Mouse (Mus musculus): ENCODE data around the gene Susd1. TPM values are rescaled to one million over a fixed set of nuclear protein-coding genes. Genes with fewer than 3 reads are reported as not detected.

The Susd1 gene
- polyA plus RNA-seq (2015; fragmentation: Nextera tagmentation; extraction: Ambion mirVana): 11.2 and 13.5 TPM in 2 replicates

DNA sequence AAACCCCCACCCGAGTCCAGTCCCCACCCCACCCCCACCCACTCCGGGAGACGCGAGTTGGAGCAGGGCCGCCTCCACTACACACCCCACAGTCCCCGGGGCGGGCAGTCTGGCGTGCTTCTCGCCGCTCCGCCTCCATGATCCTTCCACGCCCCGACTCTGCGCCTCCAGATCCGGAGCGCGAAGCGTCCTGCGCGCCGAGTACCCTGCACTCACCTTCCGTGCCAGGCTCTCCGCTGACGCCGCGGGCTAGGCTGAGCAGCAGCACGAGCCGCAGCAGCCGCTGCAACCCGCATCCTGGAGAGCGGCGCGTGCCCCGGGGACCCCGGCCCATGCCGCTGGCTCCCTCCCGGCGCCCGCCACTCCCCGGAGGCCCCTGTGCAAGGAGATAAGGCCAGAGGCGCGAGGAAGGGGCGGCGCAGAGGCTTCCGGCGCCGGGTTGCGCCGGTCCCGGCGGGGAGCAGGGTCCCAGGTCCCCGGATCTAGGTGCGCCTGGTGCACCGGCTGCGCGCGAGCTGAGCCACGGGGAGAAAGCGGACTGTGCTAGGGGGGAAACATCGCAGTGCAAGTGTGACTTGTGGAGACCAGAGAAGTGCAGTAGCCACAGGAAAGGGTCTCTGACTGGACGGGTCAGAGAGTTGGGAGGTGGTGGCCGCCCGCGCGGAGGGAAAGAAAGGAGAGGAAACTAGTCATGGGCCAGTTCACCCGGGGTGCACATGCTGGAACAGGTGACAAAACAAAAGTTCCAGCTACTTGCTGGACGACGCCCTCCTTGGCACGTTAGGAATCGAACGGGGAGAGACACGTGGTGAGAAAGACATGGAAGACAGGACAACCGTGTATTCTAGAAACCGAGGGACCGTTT lies at the start of gene Susd1:
Gene Susd1, minus strand, starts transcription at position 644 of the 865 bp plus-strand sequence.
- Histone ChIP-seq H3K4me3 (replicated peaks) (peak within 1 kb of the TSS; percentile 75), H3K27ac (peak within 1 kb of the TSS; percentile 90), H3K4me2 (peak within 1 kb of the TSS; percentile 98), H3K9ac (peak within 1 kb of the TSS; percentile 85), H3K36me3 (no peaks in the 10 kb centered on the region), H3K27me3 (no peaks in the 10 kb centered on the region), H3K4me1 (replicated peaks) (peaks cover 81% of the 10 kb centered on the region), H3K9me3 (replicated peaks) (no peaks in the 10 kb centered on the region)
- peak; percentile 75 for DNase-seq
- under 1% methylated on average over 75 of the region's 75 CpGs for WGBS (ENCODE audit: insufficient replicate concordance)
- peak; percentile 84 for ATAC-seq (ENCODE audit: low read depth)

DNA sequence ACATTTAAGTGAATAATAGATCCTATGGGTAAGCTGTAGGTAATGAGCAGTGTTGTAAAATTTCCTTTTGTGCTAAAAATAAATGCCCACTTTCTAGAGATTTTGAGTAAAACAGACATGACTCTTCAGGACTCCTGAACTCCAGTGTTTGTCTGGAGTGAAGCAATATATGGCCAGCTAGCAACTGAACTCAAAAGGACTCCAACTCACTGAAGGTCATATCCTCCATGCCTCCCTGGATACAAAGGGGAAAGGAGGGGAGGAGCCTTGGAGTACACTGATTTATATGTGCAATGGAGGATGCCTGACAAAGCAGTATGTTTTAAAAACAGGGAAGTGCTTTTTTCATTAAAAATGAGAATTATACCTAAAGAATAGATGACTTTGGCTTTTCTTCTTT lies 32.9 kb upstream of the Susd1 start:
- Histone ChIP-seq H3K9ac (no peak overlapping the region), H3K4me3 (replicated peaks) (no peak overlapping the region), H3K4me1 (replicated peaks) (peaks cover 39% of the 10 kb centered on the region), H3K4me2 (no peak overlapping the region), H3K36me3 (peaks cover 26% of the 10 kb centered on the region), H3K9me3 (replicated peaks) (no peaks in the 10 kb centered on the region), H3K27ac (peak overlapping the region; percentile 10; the same call in 1 of the 2 replicates), H3K27me3 (no peaks in the 10 kb centered on the region)
- ATAC-seq (ENCODE audit: low read depth) (peak; percentile 50; the same call in 1 of the 2 replicates), DNase-seq (no peak)

DNA sequence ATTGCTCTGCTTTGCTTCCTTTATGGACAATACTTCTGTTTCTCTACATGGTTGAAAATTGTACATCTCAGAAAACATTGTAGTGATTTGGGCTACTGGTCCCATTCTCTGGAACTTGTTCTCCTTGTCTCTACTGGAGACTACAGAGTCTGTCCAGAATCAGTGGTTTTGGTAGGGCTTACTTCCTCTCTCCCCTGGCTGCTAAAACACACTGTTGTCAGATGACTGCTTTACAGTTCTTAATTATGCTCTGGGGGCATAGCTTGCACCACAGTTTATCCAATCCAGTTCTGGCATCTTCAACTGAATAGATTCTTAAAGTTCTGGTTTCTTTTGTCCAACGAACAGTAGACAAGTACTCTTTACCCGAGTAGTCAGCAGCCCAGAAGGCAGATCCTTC lies 27.0 kb upstream of the Susd1 start:
- no peaks in the 10 kb centered on the region for H3K27me3 ChIP-seq
- no peaks in the 10 kb centered on the region for H3K9me3 ChIP-seq (replicated peaks)
- H3K4me1 ChIP-seq (replicated peaks): peaks cover 39% of the 10 kb centered on the region
- H3K36me3 ChIP-seq: no peaks in the 10 kb centered on the region
- DNase-seq (no peak), ATAC-seq (ENCODE audit: low read depth) (no peak)
- 43% methylated on average over 2 of the region's 2 CpGs for WGBS (ENCODE audit: insufficient replicate concordance)
- no peak overlapping the region for H3K4me2 ChIP-seq
- H3K9ac ChIP-seq: no peak overlapping the region
- no peak overlapping the region for H3K4me3 ChIP-seq (replicated peaks)
- no peak overlapping the region for H3K27ac ChIP-seq

DNA sequence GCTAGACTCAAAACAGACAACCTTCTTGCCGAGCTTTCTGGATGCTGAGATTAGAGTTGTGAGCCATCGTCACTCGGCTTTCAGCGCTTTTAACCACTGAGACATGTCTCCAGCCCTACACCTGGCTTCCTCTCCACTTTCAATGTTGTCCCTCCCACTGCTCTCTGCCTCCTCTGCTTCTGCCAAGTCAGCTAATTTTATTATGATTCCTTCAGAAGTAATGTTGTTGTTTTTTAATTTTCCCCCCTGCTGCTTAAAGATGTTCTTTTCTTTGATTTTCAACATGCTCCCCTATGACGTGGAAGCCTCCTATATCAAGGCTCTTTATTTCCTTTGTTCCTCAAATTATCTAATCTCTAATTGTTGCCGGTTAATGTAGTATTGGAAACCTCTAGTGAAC lies 26.2 kb upstream of the Susd1 start:
- no peak for ATAC-seq (ENCODE audit: low read depth)
- 60% methylated on average over 6 of the region's 6 CpGs for WGBS (ENCODE audit: insufficient replicate concordance)
- Histone ChIP-seq H3K27ac (no peak overlapping the region), H3K9me3 (replicated peaks) (no peaks in the 10 kb centered on the region), H3K4me3 (replicated peaks) (no peak overlapping the region), H3K27me3 (no peaks in the 10 kb centered on the region), H3K4me2 (no peak overlapping the region), H3K4me1 (replicated peaks) (peaks cover 39% of the 10 kb centered on the region), H3K9ac (no peak overlapping the region), H3K36me3 (no peaks in the 10 kb centered on the region)
- no peak for DNase-seq

DNA sequence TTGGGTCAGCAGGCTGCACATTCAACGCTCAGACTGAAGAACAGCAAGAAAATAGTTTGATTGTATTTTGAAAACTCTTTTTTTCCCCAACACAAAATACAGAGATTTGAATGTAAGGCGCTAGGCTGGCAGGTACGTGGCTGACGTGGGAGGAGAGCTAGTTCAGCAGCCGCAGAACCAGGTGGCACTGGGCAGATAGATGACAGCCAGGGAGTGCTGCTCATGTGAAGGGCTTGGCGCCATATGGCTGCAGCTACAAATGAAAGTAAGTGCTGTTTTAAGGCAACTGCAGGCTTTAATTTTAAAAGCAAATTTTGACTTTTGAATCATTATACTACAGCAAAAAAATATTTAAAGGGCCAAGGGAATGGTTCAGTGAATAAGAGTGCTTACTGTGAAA lies 24.1 kb upstream of the Susd1 start:
- Histone ChIP-seq H3K36me3 (no peaks in the 10 kb centered on the region), H3K4me2 (no peak overlapping the region), H3K9ac (no peak overlapping the region; the same call in 1 of the 2 replicates), H3K4me1 (replicated peaks) (peaks cover 31% of the 10 kb centered on the region), H3K9me3 (replicated peaks) (no peaks in the 10 kb centered on the region), H3K4me3 (replicated peaks) (no peak overlapping the region), H3K27ac (no peak overlapping the region), H3K27me3 (no peaks in the 10 kb centered on the region)
- ATAC-seq (ENCODE audit: low read depth) (no peak), DNase-seq (no peak)
- 64% methylated on average over 6 of the region's 6 CpGs for WGBS (ENCODE audit: insufficient replicate concordance)

DNA sequence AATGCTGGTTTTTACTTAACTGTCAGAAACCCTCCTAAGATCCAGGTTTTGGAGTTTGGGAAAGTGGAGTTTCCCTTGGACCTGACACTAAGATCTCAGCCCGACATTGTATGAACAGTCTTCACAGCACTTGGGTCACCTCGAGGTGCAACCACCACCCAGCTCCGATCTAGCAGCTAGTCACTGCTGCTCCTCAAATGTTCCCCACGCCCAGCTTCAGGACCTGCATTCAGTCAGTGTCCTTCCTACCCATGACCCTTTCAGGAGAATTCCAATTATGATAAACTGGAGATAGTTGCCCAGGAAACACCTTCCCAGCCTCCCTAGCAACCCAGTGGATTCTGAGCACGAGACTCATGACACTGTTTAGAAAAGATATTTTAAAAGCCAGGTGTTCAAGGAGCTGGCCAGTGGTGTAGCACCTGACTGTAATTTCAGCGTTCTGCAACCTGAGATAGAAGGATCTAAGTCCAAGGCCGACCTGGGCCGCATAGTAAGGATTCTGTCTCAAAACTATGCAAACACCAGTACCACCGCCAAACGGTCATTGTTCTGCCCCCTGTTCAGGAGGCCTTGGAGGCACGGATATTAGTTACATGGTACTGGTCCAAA lies 22.8 kb upstream of the Susd1 start:
- no peak overlapping the region for H3K4me2 ChIP-seq
- H3K27me3 ChIP-seq: no peaks in the 10 kb centered on the region
- no peak for ATAC-seq (ENCODE audit: low read depth)
- H3K4me3 ChIP-seq (replicated peaks): no peak overlapping the region
- no peaks in the 10 kb centered on the region for H3K36me3 ChIP-seq
- no peaks in the 10 kb centered on the region for H3K9me3 ChIP-seq (replicated peaks)
- no peak overlapping the region for H3K9ac ChIP-seq
- WGBS (ENCODE audit: insufficient replicate concordance): 72% methylated on average over 11 of the region's 11 CpGs
- H3K27ac ChIP-seq: no peak overlapping the region
- DNase-seq: no peak
- peaks cover 31% of the 10 kb centered on the region for H3K4me1 ChIP-seq (replicated peaks)

DNA sequence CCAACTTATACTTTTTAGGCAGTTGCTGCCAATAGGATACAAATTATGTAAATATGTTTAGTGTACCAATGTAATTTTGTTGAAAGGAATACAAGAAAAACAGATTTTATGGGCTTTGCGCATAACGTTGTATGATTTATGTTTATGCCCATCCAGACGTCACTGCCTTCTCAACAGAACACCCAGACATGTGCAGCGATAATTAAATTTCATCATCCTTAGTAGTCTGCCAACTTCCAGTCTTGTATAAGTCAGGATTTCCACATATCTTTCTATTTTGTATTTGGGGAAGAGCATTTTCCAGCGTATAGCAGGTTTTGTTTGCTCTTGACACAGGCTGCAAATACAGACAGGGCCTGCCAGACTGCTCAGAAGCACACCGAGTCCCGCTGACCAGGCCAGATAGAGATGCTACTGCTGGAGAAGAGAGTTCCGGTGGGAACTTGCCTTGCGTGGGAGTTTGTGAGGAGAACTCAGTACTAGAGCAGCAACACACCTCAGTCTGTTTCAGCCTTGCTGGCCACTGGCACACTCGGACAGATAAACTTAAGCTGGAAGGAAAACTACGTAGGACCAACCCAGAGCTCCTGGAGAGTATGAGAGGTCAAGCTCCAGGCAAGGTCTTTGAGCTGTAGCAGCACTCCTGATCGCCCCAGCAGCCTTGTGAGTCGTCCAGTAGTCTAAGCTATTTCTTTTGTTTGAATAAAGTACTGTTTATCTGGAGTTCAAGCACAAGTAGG lies 21.0 kb upstream of the Susd1 start:
- Histone ChIP-seq H3K27ac (no peak overlapping the region), H3K9ac (no peak overlapping the region), H3K9me3 (replicated peaks) (no peaks in the 10 kb centered on the region), H3K4me3 (replicated peaks) (no peak overlapping the region), H3K4me2 (no peak overlapping the region), H3K27me3 (no peaks in the 10 kb centered on the region), H3K4me1 (replicated peaks) (peaks cover 36% of the 10 kb centered on the region), H3K36me3 (no peaks in the 10 kb centered on the region)
- WGBS (ENCODE audit: insufficient replicate concordance): 72% methylated on average over 13 of the region's 13 CpGs
- no peak for DNase-seq
- ATAC-seq (ENCODE audit: low read depth): no peak

DNA sequence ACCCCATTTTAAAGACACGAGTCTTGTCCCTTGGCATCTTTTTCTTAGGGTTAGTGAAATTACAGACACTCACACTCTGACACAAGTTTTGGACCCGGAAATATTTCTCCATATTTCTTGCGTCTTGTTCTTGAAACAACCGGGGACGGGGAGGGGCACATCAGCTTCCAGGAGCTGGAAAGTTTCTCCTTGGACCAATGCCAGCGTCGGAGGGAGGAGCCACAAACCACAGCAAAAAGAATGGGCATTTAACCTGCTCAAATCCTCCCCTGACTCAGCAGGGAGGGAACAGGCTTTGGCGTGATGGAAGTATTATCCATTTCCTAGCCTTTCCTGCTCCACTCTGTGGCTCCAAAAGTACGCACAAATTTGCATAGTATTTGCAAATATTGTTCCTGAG lies 19.5 kb upstream of the Susd1 start:
- 49% methylated on average over 9 of the region's 9 CpGs for WGBS (ENCODE audit: insufficient replicate concordance)
- H3K9me3 ChIP-seq (replicated peaks): no peaks in the 10 kb centered on the region
- DNase-seq: no peak

DNA sequence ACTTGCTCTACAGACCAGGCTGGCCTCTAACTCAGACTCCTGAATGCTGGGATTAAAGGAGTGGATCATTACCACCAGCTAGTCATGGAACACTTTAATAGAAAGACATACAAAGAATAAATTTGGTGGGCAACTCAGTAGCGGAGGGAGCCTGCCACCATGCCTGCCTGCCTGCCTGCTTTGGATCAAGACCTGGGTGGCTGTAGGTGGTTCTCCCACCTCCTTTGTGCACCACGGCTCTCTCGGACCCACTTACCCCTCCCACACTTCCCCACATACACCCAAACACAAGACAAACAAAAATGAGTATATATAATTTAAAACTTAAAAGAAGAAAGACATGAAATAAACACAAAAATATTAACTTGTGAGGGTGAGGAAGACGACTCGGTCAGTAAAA lies 18.7 kb upstream of the Susd1 start:
- Histone ChIP-seq H3K4me3 (replicated peaks) (no peak overlapping the region), H3K4me1 (replicated peaks) (peaks cover 37% of the 10 kb centered on the region), H3K9me3 (replicated peaks) (no peaks in the 10 kb centered on the region), H3K27me3 (no peaks in the 10 kb centered on the region), H3K4me2 (no peak overlapping the region), H3K36me3 (no peaks in the 10 kb centered on the region), H3K27ac (no peak overlapping the region), H3K9ac (no peak overlapping the region)
- WGBS (ENCODE audit: insufficient replicate concordance): 81% methylated on average over 5 of the region's 5 CpGs
- DNase-seq (no peak), ATAC-seq (ENCODE audit: low read depth) (no peak)

More for the DNA sequence above, 19.5 kb upstream of the Susd1 start:
- Histone ChIP-seq H3K4me2 (no peak overlapping the region), H3K4me3 (replicated peaks) (no peak overlapping the region), H3K4me1 (replicated peaks) (peaks cover 36% of the 10 kb centered on the region), H3K36me3 (no peaks in the 10 kb centered on the region), H3K9ac (no peak overlapping the region), H3K27ac (no peak overlapping the region), H3K27me3 (no peaks in the 10 kb centered on the region)
- ATAC-seq (ENCODE audit: low read depth): no peak

DNA sequence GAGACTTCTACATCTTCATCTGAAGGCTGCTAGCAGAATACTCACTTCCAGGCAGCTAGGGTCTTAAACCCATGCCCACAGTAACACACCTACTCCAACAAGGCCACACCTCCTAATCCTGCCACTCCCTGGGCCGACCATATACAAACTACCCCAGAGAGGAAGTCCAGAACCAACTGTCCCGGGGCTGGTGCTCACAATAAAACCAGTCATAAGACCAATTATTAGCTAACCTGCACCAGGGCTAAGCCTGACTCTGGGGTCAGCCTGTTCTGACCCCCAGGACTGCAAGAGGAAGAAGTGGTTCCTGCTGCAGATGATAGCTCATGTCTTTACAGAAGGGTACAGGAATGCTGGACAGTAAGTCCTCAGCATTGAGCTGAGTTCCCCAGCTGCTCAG lies 17.0 kb upstream of the Susd1 start:
- Histone ChIP-seq H3K4me3 (replicated peaks) (no peak overlapping the region), H3K4me1 (replicated peaks) (peaks cover 33% of the 10 kb centered on the region), H3K4me2 (no peak overlapping the region), H3K27me3 (no peaks in the 10 kb centered on the region), H3K9ac (no peak overlapping the region), H3K36me3 (no peaks in the 10 kb centered on the region), H3K9me3 (replicated peaks) (no peaks in the 10 kb centered on the region), H3K27ac (no peak overlapping the region)
- no peak for DNase-seq
- WGBS (ENCODE audit: insufficient replicate concordance): 12% methylated on average over 2 of the region's 2 CpGs
- ATAC-seq (ENCODE audit: low read depth): 0 out of 2 replicates have a peak, but pooled peaks have one; percentile 31

DNA sequence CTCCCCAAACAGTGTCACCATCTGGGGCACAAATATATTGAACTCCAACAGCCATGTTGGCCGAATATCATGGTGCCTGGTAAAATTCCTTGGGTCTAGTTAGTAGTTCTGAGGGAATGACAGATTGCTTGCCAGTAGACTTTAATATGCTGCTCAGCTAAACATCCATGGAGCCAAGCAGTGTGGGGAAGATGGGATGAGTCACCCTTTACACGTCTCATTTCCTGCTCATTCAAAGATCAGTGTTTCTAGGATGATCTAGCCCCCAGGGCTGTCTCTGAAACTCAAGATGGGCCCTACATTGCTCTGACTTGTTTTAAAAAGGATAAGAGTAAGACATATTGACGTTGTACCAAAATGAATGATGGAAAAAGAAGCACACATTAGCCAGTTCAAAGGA lies 15.6 kb upstream of the Susd1 start:
- Histone ChIP-seq H3K9ac (no peak overlapping the region), H3K4me1 (replicated peaks) (peaks cover 28% of the 10 kb centered on the region), H3K27me3 (no peaks in the 10 kb centered on the region), H3K4me2 (no peak overlapping the region), H3K4me3 (replicated peaks) (no peak overlapping the region), H3K9me3 (replicated peaks) (no peaks in the 10 kb centered on the region), H3K36me3 (no peaks in the 10 kb centered on the region), H3K27ac (no peak overlapping the region)
- no peak for ATAC-seq (ENCODE audit: low read depth)
- no peak for DNase-seq
- 63% methylated on average over 3 of the region's 3 CpGs for WGBS (ENCODE audit: insufficient replicate concordance)

All from liver, embryonic 13.5 days (tissue).